Mouse (Mus musculus): ENCODE data around the gene Foxo1. TPM values are rescaled to one million over a fixed set of nuclear protein-coding genes. Genes with fewer than 3 reads are reported as not detected.

Gene Foxo1
- total RNA-seq, 1 experiment from 2014 or later = 24.0 TPM

DNA sequence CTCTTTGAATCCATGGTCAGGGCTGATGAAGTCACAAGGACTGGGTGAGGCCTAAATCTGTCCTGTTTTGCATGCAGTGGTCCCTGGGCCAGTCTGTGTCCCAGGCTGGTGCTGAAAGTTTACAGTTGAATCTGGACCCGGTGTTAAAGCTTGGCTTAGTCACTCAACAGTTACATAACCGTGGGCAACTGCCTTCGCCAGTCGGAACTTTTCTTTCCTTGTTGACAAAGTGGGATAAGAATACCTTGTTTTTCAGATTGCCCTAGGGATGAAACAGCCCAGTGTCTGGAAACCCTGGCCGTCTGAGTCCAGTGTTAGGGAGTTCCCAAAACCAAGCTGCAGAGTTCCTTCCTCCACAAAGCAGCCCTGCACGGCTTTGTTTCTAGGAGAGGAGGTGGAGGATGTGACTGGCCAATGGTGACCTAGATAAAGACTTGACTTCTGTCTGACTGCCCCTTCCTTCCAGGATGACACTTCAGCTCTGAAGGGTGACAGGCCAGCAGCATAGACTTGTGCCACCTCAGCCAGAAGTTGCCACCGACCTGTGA is 101.8 kb downstream of the Foxo1 start:
- DNase-seq = no peak

- no peak for DNase-seq
Measured at GRCm38 (mm10) chr3:52376974-52377373, 108.8 kb downstream of the Foxo1 start.

DNA sequence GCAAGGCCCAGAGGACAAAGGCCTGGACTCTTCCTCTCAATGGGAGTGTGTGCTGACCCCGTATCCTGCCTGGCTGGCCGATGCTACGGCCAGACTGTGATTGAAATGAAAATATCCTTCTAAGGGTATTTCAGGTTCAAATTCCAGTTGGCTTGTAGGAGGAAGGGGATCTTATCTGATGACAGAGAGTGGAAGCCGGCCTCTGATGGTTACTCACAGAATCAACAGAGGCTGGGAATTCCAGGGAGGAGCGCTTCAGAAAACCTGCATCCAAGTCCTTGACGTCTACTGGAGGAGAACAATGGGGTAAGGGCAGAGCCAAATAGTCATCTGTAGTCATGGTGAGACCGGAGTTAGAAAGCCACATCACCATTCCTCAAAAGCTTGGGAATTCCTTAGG is 115.2 kb downstream of the Foxo1 start:
- no peak for DNase-seq

- DNase-seq = no peak
Measured at GRCm38 (mm10) chr3:52386343-52386742, 118.2 kb downstream of the Foxo1 start.

GRCm38 (mm10) chr3:52390321-52390720 is 122.2 kb downstream of the Foxo1 start:
- DNase-seq = no peak

GRCm38 (mm10) chr3:52390766-52391665 is 122.9 kb downstream of the Foxo1 start:
- DNase-seq = no peak

DNA sequence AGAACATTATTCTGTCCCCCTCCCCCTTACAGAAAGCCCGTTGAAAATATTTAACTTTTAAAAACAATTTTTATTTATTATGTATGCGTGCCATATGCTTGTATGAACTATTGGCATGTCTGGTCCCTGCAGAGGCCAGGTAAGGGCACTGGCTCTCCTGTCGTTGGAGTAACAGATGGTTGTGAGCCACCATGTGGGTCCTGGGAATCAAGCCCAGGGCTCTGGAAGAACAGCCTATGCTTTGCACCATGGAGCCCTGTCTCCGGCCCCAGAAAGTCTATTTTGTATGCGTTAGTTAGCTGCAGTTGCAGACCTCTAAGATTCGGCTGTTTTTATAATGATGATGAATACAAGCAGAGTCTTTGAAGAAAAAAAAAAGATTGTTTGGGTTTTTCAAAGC is 123.8 kb downstream of the Foxo1 start:
- no peak for DNase-seq

GRCm38 (mm10) chr3:52392521-52392920 is 124.4 kb downstream of the Foxo1 start:
- DNase-seq = no peak

GRCm38 (mm10) chr3:52393171-52393570 is 125.0 kb downstream of the Foxo1 start:
- no peak for DNase-seq

DNA sequence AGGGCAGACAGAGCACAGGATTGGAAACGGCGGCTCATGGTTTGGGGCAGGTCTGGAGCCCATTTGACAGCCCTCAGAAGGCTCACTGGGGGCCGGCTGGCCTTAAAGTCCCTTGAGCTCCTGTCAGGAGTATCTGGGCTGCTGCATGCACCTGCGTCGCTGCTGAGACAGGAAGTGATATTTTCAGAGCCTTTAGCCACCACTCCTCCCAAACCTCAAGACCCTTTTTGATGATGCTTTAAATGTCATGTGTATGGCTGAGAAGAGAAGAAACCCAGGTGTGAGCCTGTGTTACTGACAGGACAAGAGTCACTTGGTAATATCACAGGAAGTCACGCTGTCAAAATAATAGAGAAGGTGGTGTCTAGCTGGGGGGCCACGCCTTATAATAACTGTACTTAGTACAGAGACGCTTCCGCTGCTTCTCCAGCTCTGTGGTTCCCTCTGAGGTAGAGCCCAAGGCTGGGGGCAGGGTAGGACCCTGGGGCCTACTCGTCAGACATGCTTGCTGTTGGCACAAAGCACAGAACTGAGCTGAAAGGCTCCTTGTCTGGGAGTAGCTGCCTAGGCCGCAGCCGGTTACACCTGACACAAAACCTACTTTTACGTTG is 128.1 kb downstream of the Foxo1 start:
- no peak for DNase-seq

DNA sequence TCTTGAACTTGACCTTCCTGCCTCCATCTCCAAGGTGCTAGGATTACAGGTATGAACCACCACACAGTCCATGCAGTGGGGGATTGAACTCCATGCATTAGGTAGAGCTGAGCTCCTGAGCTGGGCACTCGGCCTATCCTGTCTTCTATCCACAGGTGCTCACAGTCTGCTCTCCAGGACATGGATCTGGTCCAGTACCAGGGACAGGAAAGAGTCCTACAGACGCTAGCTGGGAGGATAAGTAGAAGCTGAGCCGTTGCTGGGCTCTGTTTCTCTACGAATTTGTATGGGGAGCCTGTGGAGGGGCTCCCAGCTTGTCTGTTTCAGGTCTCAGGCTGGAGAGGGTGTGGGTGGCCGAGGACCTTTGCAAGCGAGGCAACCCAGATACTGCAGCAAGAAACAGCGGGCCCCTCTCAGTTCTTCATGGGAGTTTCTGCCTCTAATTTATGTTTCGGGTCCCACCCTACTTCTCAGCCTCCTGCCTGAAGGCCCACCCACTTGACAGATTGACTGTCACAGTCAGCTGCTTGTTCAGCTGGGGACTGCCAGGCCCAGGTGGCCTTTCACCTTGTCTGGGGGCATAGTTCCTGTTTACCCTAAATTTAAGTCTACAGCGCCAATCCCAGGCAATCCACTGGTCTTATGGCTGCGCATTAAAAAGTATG is 128.9 kb downstream of the Foxo1 start:
- DNase-seq = no peak

DNA sequence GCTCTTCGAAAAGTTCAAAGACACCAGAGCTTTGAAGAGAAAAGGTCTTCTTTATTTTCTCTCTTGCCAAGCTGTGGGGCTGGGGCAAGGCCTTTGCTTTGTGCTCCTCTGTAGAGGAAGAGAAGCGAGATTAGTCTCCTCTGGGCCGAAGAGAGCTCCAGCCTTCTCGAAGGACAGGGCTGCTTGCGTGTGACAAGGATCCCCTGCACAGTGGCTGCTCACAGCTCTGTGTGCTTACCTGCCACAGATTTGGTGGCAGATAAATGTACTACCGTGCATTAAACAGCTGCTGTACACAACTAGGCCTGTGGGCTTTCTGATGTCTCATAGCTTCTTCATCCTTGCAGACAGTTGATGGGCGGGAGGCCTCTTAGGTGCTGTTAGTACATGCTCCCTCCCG is 129.8 kb downstream of the Foxo1 start:
- DNase-seq = no peak

DNA sequence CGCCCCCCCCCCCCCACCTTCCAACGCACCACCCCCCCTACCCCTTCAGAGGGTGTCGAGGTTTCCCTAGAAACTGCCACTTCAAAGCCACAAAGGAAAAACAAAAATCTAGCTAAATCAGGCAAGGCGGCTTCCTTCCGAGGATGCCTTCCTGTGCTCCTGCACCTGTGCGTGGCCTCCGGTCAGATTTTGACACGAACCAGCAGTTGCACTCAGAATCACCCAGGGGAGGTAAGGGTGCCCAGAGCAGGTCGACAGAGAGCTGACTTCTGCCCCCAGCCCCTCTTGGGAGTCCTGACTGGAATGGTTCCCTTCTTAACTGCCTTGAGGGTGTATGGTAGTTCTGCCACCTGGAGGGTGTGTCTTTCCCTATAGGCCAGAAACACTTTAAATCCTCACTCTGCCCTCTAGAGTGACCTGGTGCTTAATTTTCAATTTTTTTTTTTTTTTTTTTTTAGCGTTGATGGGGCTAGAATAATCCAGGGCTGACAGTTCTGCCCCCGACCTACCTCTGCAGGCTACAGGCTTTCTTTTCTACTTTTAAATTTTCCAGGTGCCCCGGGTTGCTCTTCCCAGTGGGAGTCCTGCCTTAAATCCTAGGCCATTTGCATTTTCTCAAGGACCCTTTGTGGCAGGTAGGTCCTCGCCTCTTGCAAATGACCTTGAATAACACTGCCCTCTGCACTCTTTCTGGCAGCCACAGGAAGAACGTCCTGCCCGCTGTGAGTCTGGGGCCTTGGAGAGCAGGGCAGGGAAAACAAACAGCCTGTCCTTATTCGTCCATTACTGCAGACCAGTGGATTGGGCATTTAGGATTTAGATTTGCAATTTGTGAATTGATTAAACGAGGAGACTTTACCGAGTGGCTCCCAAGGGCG is 132.4 kb downstream of the Foxo1 start:
- no peak for DNase-seq

GRCm38 (mm10) chr3:52401162-52401928 is 133.2 kb downstream of the Foxo1 start:
- DNase-seq = peak; percentile 54

Other genes with a start within 250 kb of the Foxo1 start
- 8.2 and 11.8 TPM in 2 replicates for gene Maml3, start 163.3 kb upstream of the Foxo1 start, total RNA-seq (2021)

All from adrenal gland, postnatal 25 days (tissue).